Mouse (Mus musculus): ENCODE data around the gene Micu1. TPM values are rescaled to one million over a fixed set of nuclear protein-coding genes. Genes with fewer than 3 reads are reported as not detected.

Gene Micu1
- polyA plus RNA-seq, 1 experiment, result 57.5 TPM

- H3K27ac ChIP-seq (ENCODE audit: control insufficient read depth, insufficient read depth, low read length), result no peak overlapping the region
- no peaks in the 10 kb centered on the region for H3K27me3 ChIP-seq (ENCODE audit: control insufficient read depth, insufficient read depth, low read length)
- no peak overlapping the region for H3K4me3 ChIP-seq (ENCODE audit: control insufficient read depth, insufficient read depth, low read length)
- no peak for DNase-seq
- H3K4me1 ChIP-seq (replicated peaks; ENCODE audit: control insufficient read depth, insufficient read depth, low read length), result no peaks in the 10 kb centered on the region
- WGBS, result 95% methylated on average over 5 of the region's 5 CpGs
- no peaks in the 10 kb centered on the region for H3K36me3 ChIP-seq (ENCODE audit: control insufficient read depth, insufficient read depth, low read length)
- no peak for TF ChIP-seq CTCF (IDR thresholded peaks at IDR 0.05; ENCODE audit: borderline replicate concordance, control insufficient read depth, extremely low read depth, insufficient read depth, low read length, poor library complexity)
These were observed 154.9 kb downstream of the Micu1 start for GRCm38 (mm10) chr10:59857157-59857556.

GRCm38 (mm10) chr10:59860684-59861083 lies 158.4 kb downstream of the Micu1 start:
- Histone ChIP-seq H3K36me3 (ENCODE audit: control insufficient read depth, insufficient read depth, low read length) (no peaks in the 10 kb centered on the region), H3K4me3 (ENCODE audit: control insufficient read depth, insufficient read depth, low read length) (no peak overlapping the region), H3K4me1 (replicated peaks; ENCODE audit: control insufficient read depth, insufficient read depth, low read length) (peaks cover 11% of the 10 kb centered on the region), H3K27ac (ENCODE audit: control insufficient read depth, insufficient read depth, low read length) (no peak overlapping the region), H3K27me3 (ENCODE audit: control insufficient read depth, insufficient read depth, low read length) (no peaks in the 10 kb centered on the region)
- no peak for DNase-seq
- no peak for TF ChIP-seq POLR2A (IDR thresholded peaks at IDR 0.05; ENCODE audit: control insufficient read depth, extremely low read depth, insufficient read depth, low read length, poor library complexity)
- TF ChIP-seq CTCF (IDR thresholded peaks at IDR 0.05; ENCODE audit: borderline replicate concordance, control insufficient read depth, extremely low read depth, insufficient read depth, low read length, poor library complexity), result no peak
- WGBS, result 82% methylated on average over 9 of the region's 9 CpGs

- no peak overlapping the region for H3K27ac ChIP-seq (ENCODE audit: control insufficient read depth, insufficient read depth, low read length)
- no peaks in the 10 kb centered on the region for H3K27me3 ChIP-seq (ENCODE audit: control insufficient read depth, insufficient read depth, low read length)
- WGBS, result 95% methylated on average over 10 of the region's 10 CpGs
- no peak for DNase-seq
- H3K4me3 ChIP-seq (ENCODE audit: control insufficient read depth, insufficient read depth, low read length), result no peak overlapping the region
- H3K4me1 ChIP-seq (replicated peaks; ENCODE audit: control insufficient read depth, insufficient read depth, low read length), result peaks cover 11% of the 10 kb centered on the region
- H3K36me3 ChIP-seq (ENCODE audit: control insufficient read depth, insufficient read depth, low read length), result no peaks in the 10 kb centered on the region
- TF ChIP-seq CTCF (IDR thresholded peaks at IDR 0.05; ENCODE audit: borderline replicate concordance, control insufficient read depth, extremely low read depth, insufficient read depth, low read length, poor library complexity) (no peak), POLR2A (IDR thresholded peaks at IDR 0.05; ENCODE audit: control insufficient read depth, extremely low read depth, insufficient read depth, low read length, poor library complexity) (no peak)
These were observed 158.9 kb downstream of the Micu1 start for GRCm38 (mm10) chr10:59861201-59861600.

GRCm38 (mm10) chr10:59862816-59863440 lies 160.7 kb downstream of the Micu1 start:
- DNase-seq, result no peak
- 96% methylated on average over 6 of the region's 6 CpGs for WGBS
- no peak overlapping the region for H3K27ac ChIP-seq (ENCODE audit: control insufficient read depth, insufficient read depth, low read length)

GRCm38 (mm10) chr10:59863620-59864019 lies 161.3 kb downstream of the Micu1 start:
- Histone ChIP-seq H3K4me3 (ENCODE audit: control insufficient read depth, insufficient read depth, low read length) (no peak overlapping the region), H3K4me1 (replicated peaks; ENCODE audit: control insufficient read depth, insufficient read depth, low read length) (peaks cover 11% of the 10 kb centered on the region), H3K27ac (ENCODE audit: control insufficient read depth, insufficient read depth, low read length) (no peak overlapping the region), H3K27me3 (ENCODE audit: control insufficient read depth, insufficient read depth, low read length) (no peaks in the 10 kb centered on the region), H3K36me3 (ENCODE audit: control insufficient read depth, insufficient read depth, low read length) (no peaks in the 10 kb centered on the region)
- no peak for TF ChIP-seq CTCF (IDR thresholded peaks at IDR 0.05; ENCODE audit: borderline replicate concordance, control insufficient read depth, extremely low read depth, insufficient read depth, low read length, poor library complexity)
- TF ChIP-seq POLR2A (IDR thresholded peaks at IDR 0.05; ENCODE audit: control insufficient read depth, extremely low read depth, insufficient read depth, low read length, poor library complexity), result no peak
- DNase-seq, result no peak
- 99% methylated on average over 4 of the region's 4 CpGs for WGBS

More at GRCm38 (mm10) chr10:59862816-59863440, 160.7 kb downstream of the Micu1 start:
- TF ChIP-seq CTCF (IDR thresholded peaks at IDR 0.05; ENCODE audit: borderline replicate concordance, control insufficient read depth, extremely low read depth, insufficient read depth, low read length, poor library complexity) (no peak), POLR2A (IDR thresholded peaks at IDR 0.05; ENCODE audit: control insufficient read depth, extremely low read depth, insufficient read depth, low read length, poor library complexity) (no peak)
- H3K27me3 ChIP-seq (ENCODE audit: control insufficient read depth, insufficient read depth, low read length), result no peaks in the 10 kb centered on the region
- peaks cover 11% of the 10 kb centered on the region for H3K4me1 ChIP-seq (replicated peaks; ENCODE audit: control insufficient read depth, insufficient read depth, low read length)
- H3K4me3 ChIP-seq (ENCODE audit: control insufficient read depth, insufficient read depth, low read length), result no peak overlapping the region
- H3K36me3 ChIP-seq (ENCODE audit: control insufficient read depth, insufficient read depth, low read length), result no peaks in the 10 kb centered on the region

- DNase-seq, result peak; percentile 46
- Histone ChIP-seq H3K36me3 (ENCODE audit: control insufficient read depth, insufficient read depth, low read length) (no peaks in the 10 kb centered on the region), H3K4me1 (replicated peaks; ENCODE audit: control insufficient read depth, insufficient read depth, low read length) (peaks cover 11% of the 10 kb centered on the region), H3K4me3 (ENCODE audit: control insufficient read depth, insufficient read depth, low read length) (no peak overlapping the region), H3K27ac (ENCODE audit: control insufficient read depth, insufficient read depth, low read length) (0 out of 2 replicates have a peak overlapping the region, but pooled peaks have one; percentile 0), H3K27me3 (ENCODE audit: control insufficient read depth, insufficient read depth, low read length) (no peaks in the 10 kb centered on the region)
- WGBS, result 37% methylated on average over 19 of the region's 19 CpGs
- TF ChIP-seq CTCF (IDR thresholded peaks at IDR 0.05; ENCODE audit: borderline replicate concordance, control insufficient read depth, extremely low read depth, insufficient read depth, low read length, poor library complexity) (no peak), POLR2A (IDR thresholded peaks at IDR 0.05; ENCODE audit: control insufficient read depth, extremely low read depth, insufficient read depth, low read length, poor library complexity) (no peak)
These were observed 162.1 kb downstream of the Micu1 start for GRCm38 (mm10) chr10:59864232-59864875.

Measured in thymus, adult 2 months (tissue).